Mouse (Mus musculus) hindbrain, embryonic 10.5 days (tissue): ENCODE results near the gene Krt83. TPM values are rescaled to one million over a fixed set of nuclear protein-coding genes. Genes with fewer than 3 reads are reported as not detected.
"Not testable (repeated sequence)": the region's sequence is repeated elsewhere in the genome, so short reads cannot be mapped to it uniquely, and the experiment has no call there.

ENCODE experiments used
- DNase-seq: peaks from one replicate; pipeline ENCODE4 v3.0.0-alpha.2; 2017; ENCODE audit warnings: low spot score
- H3K27ac ChIP-seq: fragments of 300-500 bp; sonication (generic); 2 replicates; pipeline ENCODE4 v1.5.1; 2016; ENCODE audit warnings: mild to moderate bottlenecking, moderate library complexity
- H3K27me3 ChIP-seq: fragments of 300-500 bp; sonication (generic); 2 replicates; pipeline ENCODE4 v1.6.1; 2016; ENCODE audit warnings: mild to moderate bottlenecking; ENCODE audit not compliant: poor library complexity, insufficient read depth, severe bottlenecking
- H3K36me3 ChIP-seq: fragments of 300-500 bp; sonication (generic); 2 replicates; pipeline ENCODE4 v1.6.1; 2016; ENCODE audit warnings: mild to moderate bottlenecking, moderate library complexity
- H3K4me1 ChIP-seq: fragments of 300-500 bp; sonication (generic); replicated peaks from 2 replicates; pipeline ENCODE4 v1.6.1; 2016; ENCODE audit warnings: mild to moderate bottlenecking
- H3K4me3 ChIP-seq: fragments of 300-500 bp; sonication (generic); 2 replicates; pipeline ENCODE4 v1.5.1; 2016; ENCODE audit warnings: mild to moderate bottlenecking, moderate library complexity
- H3K9me3 ChIP-seq: fragments of 300-500 bp; sonication (generic); 2 replicates; pipeline ENCODE4 v1.6.1; 2016; ENCODE audit warnings: mild to moderate bottlenecking, moderate library complexity
- WGBS: fragments of 180-500 bp; shearing (Covaris S2); methylation state at CpG from one replicate; pipeline ENCODE4 v1.1.7; 2016; 5-methylcytosine and 5-hydroxymethylcytosine counted together
- polyA plus RNA-seq: library from polyadenylated mRNA; unstranded; fragments of >200 nt; fragmentation: Nextera tagmentation; extraction: Ambion mirVana; gene quantifications from 2 replicates; pipeline ENCODE4 v1.2.1, GENCODE M21; 2016

The Krt83 gene
- polyA plus RNA-seq, result not detected in 2 replicates

- H3K27me3 ChIP-seq, result no peaks in the 10 kb centered on the region
- no peaks in the 10 kb centered on the region for H3K36me3 ChIP-seq
- H3K27ac ChIP-seq, result peak within 1 kb of the TSS; percentile 3; the same call in 1 of the 2 replicates
- no peak for DNase-seq
- 0 out of 2 replicates have a peak, but pooled peaks cover 7% of the 10 kb centered on the region for H3K4me1 ChIP-seq
- H3K4me3 ChIP-seq, result no peak within 1 kb of the TSS
- no peaks in the 10 kb centered on the region for H3K9me3 ChIP-seq
- WGBS, result 82% methylated on average over 6 of the region's 6 CpGs
These were observed at the start of gene Krt83 for GRCm38 (mm10) chr15:101491431-101491830. Gene Krt83 (minus strand): TSS chr15:101491512.

GRCm38 (mm10) chr15:101538580-101538900 is 47.2 kb upstream of the Krt83 start:
- peaks cover 7% of the 10 kb centered on the region; the same call in 1 of the 2 replicates for H3K27me3 ChIP-seq
- 80% methylated on average over 4 of the region's 4 CpGs for WGBS
- no peak overlapping the region for H3K27ac ChIP-seq
- H3K4me1 ChIP-seq, result peaks cover 33% of the 10 kb centered on the region
- no peaks in the 10 kb centered on the region for H3K9me3 ChIP-seq
- no peaks in the 10 kb centered on the region for H3K36me3 ChIP-seq
- DNase-seq, result no peak
- no peak overlapping the region for H3K4me3 ChIP-seq

GRCm38 (mm10) chr15:101537864-101538579 is 46.7 kb upstream of the Krt83 start:
- H3K36me3 ChIP-seq, result no peaks in the 10 kb centered on the region
- DNase-seq, result no peak
- peaks cover 7% of the 10 kb centered on the region; the same call in 1 of the 2 replicates for H3K27me3 ChIP-seq
- no peak overlapping the region for H3K27ac ChIP-seq
- 50% methylated on average over 7 of the region's 7 CpGs for WGBS
- H3K9me3 ChIP-seq, result no peaks in the 10 kb centered on the region
- H3K4me1 ChIP-seq, result peaks cover 32% of the 10 kb centered on the region
- H3K4me3 ChIP-seq, result no peak overlapping the region

DNA sequence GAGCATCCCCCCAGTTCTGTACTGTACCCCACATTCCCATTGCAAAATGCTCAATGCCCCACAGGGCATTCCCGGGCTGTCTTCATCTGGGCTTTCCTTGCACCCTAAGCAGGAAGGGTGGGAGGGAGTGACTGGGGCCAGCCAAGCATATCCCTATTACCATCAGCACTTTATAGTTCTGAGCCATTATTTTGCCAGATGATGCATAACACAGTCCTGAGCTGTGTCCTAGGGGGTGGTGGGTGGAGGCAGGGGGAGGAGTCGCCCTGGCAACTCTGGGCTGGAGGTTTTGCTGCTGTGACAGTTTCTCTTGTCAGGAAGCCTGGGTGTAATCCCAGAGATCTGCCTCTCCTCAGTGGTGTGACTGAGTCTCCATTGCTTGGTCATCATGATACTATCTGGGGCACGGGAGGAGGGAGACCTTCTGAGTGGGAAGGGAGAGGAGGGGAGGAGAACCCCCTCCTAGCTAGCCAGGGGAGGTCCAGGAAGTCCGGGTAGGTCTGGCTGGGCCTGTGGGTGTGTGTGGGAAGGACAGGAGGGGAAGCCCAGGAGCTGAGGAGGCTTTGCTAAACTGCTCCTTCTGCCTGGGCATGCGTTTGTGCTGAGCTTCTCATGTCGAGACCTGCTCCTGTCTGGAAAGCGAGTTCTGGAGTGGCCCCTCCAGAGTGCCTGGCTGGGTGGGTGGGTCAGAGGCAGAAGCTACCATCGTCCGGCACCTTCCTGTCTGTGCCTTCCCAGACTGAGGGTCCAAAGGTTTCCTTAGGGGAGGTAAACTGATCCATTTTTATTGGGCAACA is 44.9 kb upstream of the Krt83 start:
- DNase-seq, result no peak
- H3K9me3 ChIP-seq, result no peaks in the 10 kb centered on the region
- H3K27me3 ChIP-seq, result 0 out of 2 replicates have a peak, but pooled peaks cover 3% of the 10 kb centered on the region
- H3K27ac ChIP-seq, result peak overlapping the region; percentile 36; the same call in 1 of the 2 replicates
- no peaks in the 10 kb centered on the region for H3K36me3 ChIP-seq
- H3K4me1 ChIP-seq, result peaks cover 14% of the 10 kb centered on the region
- WGBS, result 63% methylated on average over 9 of the region's 9 CpGs
- H3K4me3 ChIP-seq, result no peak overlapping the region

DNA sequence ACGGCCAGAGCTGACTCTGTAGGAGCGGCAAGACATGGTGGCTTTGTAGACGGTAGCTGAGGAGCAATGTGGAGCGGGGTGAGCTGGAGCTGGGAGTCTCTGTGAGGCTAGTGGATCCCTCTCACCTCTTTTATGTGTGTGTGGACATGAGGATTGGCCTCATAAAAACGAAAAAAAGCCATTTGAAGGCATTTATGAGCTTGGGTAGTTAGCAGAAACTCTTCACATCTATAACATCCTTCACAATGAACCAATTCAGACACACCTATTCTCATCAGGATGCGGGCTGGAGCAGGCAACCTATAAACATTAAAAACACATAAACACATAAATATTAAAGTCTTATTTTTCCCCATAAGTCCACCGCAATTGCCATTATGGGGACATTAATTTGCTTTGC is 41.4 kb upstream of the Krt83 start, which contains the start of gene Krt84:
Krt84 (minus strand) TSS at position 101 of the 400 bp plus-strand sequence.
- WGBS, result 87% methylated on average over 7 of the region's 7 CpGs
- DNase-seq, result no peak
- H3K27me3 ChIP-seq, result 0 out of 2 replicates have a peak, but pooled peaks cover 3% of the 10 kb centered on the region
- no peaks in the 10 kb centered on the region for H3K36me3 ChIP-seq
- no peak within 1 kb of the TSS for H3K4me3 ChIP-seq
- H3K9me3 ChIP-seq, result no peaks in the 10 kb centered on the region
- H3K27ac ChIP-seq, result no peak within 1 kb of the TSS
- H3K4me1 ChIP-seq, result peaks cover 9% of the 10 kb centered on the region

- H3K4me3 ChIP-seq, result no peak overlapping the region
- H3K27me3 ChIP-seq, result no peaks in the 10 kb centered on the region; the same call in 1 of the 2 replicates
- no peaks in the 10 kb centered on the region for H3K9me3 ChIP-seq
- H3K27ac ChIP-seq, result no peak overlapping the region
- 73% methylated on average over 4 of the region's 4 CpGs for WGBS
- no peaks in the 10 kb centered on the region for H3K4me1 ChIP-seq
- no peaks in the 10 kb centered on the region for H3K36me3 ChIP-seq
- DNase-seq, result no peak
These were observed 31.4 kb upstream of the Krt83 start for GRCm38 (mm10) chr15:101522556-101523232.

GRCm38 (mm10) chr15:101519792-101520191 is 28.5 kb upstream of the Krt83 start:
- Histone ChIP-seq H3K27me3 (no peaks in the 10 kb centered on the region; the same call in 1 of the 2 replicates), H3K9me3 (no peaks in the 10 kb centered on the region), H3K36me3 (no peaks in the 10 kb centered on the region), H3K4me3 (no peak overlapping the region), H3K27ac (no peak overlapping the region), H3K4me1 (no peaks in the 10 kb centered on the region)
- WGBS, result 15% methylated on average over 2 of the region's 2 CpGs
- peak; percentile 78 for DNase-seq

DNA sequence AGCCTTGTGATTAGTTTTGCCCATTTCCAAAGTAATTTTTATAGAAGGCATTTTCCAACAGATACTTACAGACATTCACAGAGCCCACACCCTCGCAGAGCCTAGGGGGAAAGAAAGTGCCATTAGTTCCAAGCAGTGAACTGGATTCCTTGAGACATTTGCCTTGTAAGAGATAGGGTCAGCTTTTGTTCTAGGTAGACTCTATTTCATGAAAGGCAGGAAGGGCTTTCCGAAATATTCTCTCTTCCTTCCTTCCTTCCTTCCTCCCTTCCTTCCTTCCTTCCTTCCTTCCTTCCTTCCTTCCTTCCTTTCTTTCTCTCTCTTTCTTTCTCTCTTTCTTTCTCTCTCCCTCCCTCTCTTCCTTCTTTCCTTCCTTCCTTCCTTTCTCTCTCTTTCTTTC is 25.8 kb upstream of the Krt83 start, which contains the start of gene Gm49425:
Gm49425 (minus strand) TSS at position 101 of the 400 bp plus-strand sequence.
- not testable (repeated sequence) for H3K4me3 ChIP-seq, DNase-seq, H3K27me3 ChIP-seq, H3K36me3 ChIP-seq, H3K4me1 ChIP-seq, H3K27ac ChIP-seq, H3K9me3 ChIP-seq
- 89% methylated on average over 2 of the region's 2 CpGs for WGBS

DNA sequence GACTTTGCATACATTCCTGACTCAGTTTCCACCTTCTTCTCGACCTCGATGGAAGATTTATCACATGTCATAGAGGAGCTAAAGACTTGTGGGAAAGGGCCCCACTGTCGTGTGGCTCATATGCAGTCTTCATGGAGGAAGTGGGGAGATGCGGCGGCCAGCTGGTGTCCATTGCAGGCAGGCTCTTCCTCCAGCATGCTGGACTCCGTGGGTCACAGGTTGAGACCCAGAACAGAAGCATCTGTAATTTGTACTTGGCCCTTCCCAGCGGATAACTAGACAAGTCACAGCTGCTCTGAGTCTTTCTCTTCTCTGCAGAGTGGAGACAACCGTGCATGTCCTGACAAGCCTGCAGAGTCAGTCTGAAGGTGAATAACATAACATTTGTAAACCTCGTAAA is 16.9 kb upstream of the Krt83 start:
- H3K36me3 ChIP-seq, result no peaks in the 10 kb centered on the region
- no peaks in the 10 kb centered on the region for H3K27me3 ChIP-seq
- H3K27ac ChIP-seq, result no peak overlapping the region
- no peaks in the 10 kb centered on the region for H3K9me3 ChIP-seq
- peaks cover 11% of the 10 kb centered on the region for H3K4me1 ChIP-seq
- H3K4me3 ChIP-seq, result no peak overlapping the region
- DNase-seq, result no peak
- 82% methylated on average over 9 of the region's 9 CpGs for WGBS

DNA sequence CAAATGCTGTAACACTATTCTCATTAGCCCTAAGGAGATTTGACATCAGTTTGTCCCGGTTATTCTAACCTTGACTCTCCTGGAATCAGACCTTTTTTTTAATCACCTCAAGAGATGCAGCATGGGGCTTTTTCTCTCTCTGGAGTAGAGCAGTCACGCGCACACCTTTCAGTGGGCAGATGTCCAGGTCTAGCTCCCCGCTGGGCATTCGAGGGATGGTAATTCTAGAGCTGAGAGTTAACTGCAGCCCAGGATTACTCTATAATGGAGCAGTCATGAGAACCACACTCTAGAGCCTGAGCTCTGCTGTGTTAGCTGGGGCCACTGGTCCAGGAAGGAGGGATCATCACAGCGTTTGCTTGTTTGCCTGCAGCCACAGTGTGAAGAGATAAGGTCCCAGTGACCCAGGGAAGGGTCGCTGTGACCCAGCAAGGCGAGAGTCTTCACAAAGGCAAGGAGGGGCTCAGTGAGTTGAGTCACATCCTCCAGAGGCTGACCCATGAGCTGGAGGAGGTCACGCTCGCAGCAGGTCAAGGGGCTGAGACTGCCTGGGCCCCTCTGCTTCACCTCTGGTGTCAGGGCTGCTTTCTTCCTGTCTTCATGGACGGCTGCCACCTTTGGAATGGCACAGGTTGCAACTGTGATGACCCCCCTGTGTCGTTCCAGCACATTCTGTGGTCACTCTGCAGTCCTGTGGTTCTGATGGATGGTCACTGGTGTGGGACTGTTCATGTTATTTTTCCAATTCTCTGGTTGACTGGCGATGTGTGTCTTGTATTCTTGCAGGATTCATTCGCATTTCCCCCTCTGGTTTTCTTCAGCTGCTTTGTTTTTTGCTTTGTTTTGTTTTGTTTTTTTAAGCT is 15.8 kb upstream of the Krt83 start:
- H3K27me3 ChIP-seq, result no peaks in the 10 kb centered on the region
- no peak overlapping the region for H3K4me3 ChIP-seq
- H3K36me3 ChIP-seq, result no peaks in the 10 kb centered on the region
- H3K27ac ChIP-seq, result no peak overlapping the region
- peaks cover 11% of the 10 kb centered on the region for H3K4me1 ChIP-seq
- H3K9me3 ChIP-seq, result no peaks in the 10 kb centered on the region
- DNase-seq, result no peak
- 49% methylated on average over 14 of the region's 14 CpGs for WGBS

DNA sequence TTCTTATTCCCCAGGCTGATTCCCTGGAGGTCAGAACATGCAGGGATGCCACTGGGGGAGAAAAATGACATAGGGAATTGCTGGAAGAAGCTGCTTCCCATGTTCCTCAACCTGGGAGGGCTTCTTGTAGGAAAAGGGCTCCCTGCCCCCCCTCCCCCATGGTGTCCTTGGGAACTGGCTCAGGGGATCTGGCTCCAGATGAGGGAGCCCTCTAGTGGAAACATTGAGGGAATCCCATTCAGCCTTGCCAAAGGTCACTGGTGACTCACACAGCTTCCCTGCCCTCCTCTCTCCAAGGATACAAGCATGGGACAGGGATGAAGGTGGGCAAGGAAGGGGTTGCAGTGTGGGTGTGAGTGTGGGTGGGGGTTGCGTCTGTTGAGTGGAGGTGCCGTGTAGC is 5.9 kb upstream of the Krt83 start:
- no peaks in the 10 kb centered on the region for H3K27me3 ChIP-seq
- H3K4me3 ChIP-seq, result no peak overlapping the region
- H3K36me3 ChIP-seq, result no peaks in the 10 kb centered on the region
- H3K9me3 ChIP-seq, result no peaks in the 10 kb centered on the region
- DNase-seq, result peak; percentile 16
- 66% methylated on average over 2 of the region's 2 CpGs for WGBS
- no peak overlapping the region for H3K27ac ChIP-seq
- peaks cover 9% of the 10 kb centered on the region; the same call in 1 of the 2 replicates for H3K4me1 ChIP-seq

DNA sequence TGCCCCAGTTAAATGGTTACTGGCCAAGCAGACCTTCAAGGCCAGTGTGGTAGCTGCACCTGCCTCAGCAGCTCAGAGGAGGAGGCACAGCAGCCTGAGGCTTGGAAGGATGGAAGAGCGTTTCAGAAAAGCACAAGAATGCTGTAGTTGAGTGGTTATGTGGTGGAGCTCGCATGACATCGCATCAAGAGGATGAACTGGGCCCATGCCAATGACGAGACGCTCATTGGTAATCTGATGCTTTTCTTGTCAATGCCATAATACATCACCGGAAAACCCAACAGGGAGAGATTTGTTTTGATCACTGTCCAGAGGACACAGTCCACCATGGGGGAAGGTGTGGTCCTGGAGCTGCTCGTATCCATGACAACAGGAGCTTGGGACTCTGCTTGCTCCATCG is 4.0 kb upstream of the Krt83 start:
- no peaks in the 10 kb centered on the region for H3K9me3 ChIP-seq
- DNase-seq, result no peak
- H3K27ac ChIP-seq, result no peak overlapping the region
- no peak overlapping the region for H3K4me3 ChIP-seq
- H3K36me3 ChIP-seq, result no peaks in the 10 kb centered on the region
- 90% methylated on average over 8 of the region's 8 CpGs for WGBS
- H3K27me3 ChIP-seq, result no peaks in the 10 kb centered on the region
- peaks cover 13% of the 10 kb centered on the region; the same call in 1 of the 2 replicates for H3K4me1 ChIP-seq
